Mouse (Mus musculus) limb, embryonic 13.5 days (tissue): Measurements from ENCODE around the gene Fam124a. TPM values are rescaled to one million over a fixed set of nuclear protein-coding genes. Genes with fewer than 3 reads are reported as not detected.
"Not testable (repeated sequence)": the region's sequence is repeated elsewhere in the genome, so short reads cannot be mapped to it uniquely, and the experiment has no call there.

Source experiments
- ATAC-seq: fragments of 200-750 bp; cut with Nextera tagmentation; 2 replicates; pipeline ENCODE4 v1.8.0; 2017; ENCODE audit warnings: low read depth, moderate number of reproducible peaks, moderate TSS enrichment; ENCODE audit not compliant: low FRiP score
- H3K27ac ChIP-seq: fragments of 300-500 bp; sonication (generic); 2 replicates; pipeline ENCODE4 v1.5.1; 2015; ENCODE audit warnings: inconsistent platforms, mild to moderate bottlenecking, moderate library complexity
- H3K27me3 ChIP-seq: fragments of 300-500 bp; sonication (generic); 2 replicates; pipeline ENCODE4 v1.6.1; 2015; ENCODE audit warnings: mild to moderate bottlenecking, inconsistent platforms
- H3K36me3 ChIP-seq: fragments of 300-500 bp; sonication (generic); 2 replicates; pipeline ENCODE4 v1.6.1; 2015; ENCODE audit warnings: inconsistent platforms, mild to moderate bottlenecking, moderate library complexity
- H3K4me1 ChIP-seq: fragments of 300-500 bp; sonication (generic); 2 replicates; pipeline ENCODE4 v1.6.1; 2015; ENCODE audit warnings: inconsistent platforms
- H3K4me2 ChIP-seq: fragments of 300-500 bp; sonication (generic); replicated peaks from 2 replicates; pipeline ENCODE4 v1.6.1; 2015; ENCODE audit warnings: inconsistent platforms, mild to moderate bottlenecking, moderate library complexity
- H3K4me3 ChIP-seq: fragments of 300-500 bp; sonication (generic); 2 replicates; pipeline ENCODE4 v1.5.1; 2015; ENCODE audit warnings: moderate library complexity, mild to moderate bottlenecking, inconsistent platforms
- H3K9ac ChIP-seq: fragments of 300-500 bp; sonication (generic); 2 replicates; pipeline ENCODE4 v1.6.1; 2015; ENCODE audit warnings: mild to moderate bottlenecking, inconsistent platforms
- H3K9me3 ChIP-seq: fragments of 300-500 bp; sonication (generic); 2 replicates; pipeline ENCODE4 v1.6.1; 2016; ENCODE audit warnings: inconsistent platforms
- WGBS: fragments of 180-500 bp; shearing (Covaris S2); methylation state at CpG from one replicate; pipeline ENCODE4 v1.1.7; 2015; 5-methylcytosine and 5-hydroxymethylcytosine counted together
- polyA plus RNA-seq: library from polyadenylated mRNA; unstranded; fragments of >200 nt; fragmentation: Nextera tagmentation; extraction: Ambion mirVana; gene quantifications from 2 replicates; pipeline ENCODE4 v1.2.1, GENCODE M21; 2015

Gene Fam124a
- polyA plus RNA-seq, 1 experiment from 2014 or later: 2.1 TPM

DNA sequence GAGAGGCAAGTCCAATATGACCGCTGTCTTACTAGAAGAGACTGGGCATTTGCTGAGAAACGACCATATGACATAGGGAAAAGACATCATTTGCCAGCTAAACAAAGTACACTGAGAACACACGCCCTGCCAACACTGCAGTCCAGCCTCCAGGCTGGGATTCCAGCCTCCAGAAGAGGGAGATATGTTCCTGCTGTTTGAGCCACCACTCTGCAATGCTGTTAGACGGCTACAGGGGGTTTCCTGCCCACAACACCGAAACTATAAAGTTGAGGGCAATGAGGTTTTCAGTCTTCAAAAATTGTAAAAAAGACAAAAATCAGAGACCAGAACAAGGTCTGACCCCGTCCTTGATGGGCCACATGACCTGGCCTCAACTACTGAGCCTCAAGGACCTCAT, 83.6 kb downstream of the Fam124a start:
- Histone ChIP-seq H3K4me2 (no peak overlapping the region), H3K36me3 (no peaks in the 10 kb centered on the region), H3K9me3 (no peaks in the 10 kb centered on the region), H3K4me3 (no peak overlapping the region), H3K4me1 (peaks cover 10% of the 10 kb centered on the region), H3K27me3 (no peaks in the 10 kb centered on the region), H3K9ac (no peak overlapping the region), H3K27ac (no peak overlapping the region)
- no peak for ATAC-seq
- WGBS: 61% methylated on average over 6 of the region's 6 CpGs

DNA sequence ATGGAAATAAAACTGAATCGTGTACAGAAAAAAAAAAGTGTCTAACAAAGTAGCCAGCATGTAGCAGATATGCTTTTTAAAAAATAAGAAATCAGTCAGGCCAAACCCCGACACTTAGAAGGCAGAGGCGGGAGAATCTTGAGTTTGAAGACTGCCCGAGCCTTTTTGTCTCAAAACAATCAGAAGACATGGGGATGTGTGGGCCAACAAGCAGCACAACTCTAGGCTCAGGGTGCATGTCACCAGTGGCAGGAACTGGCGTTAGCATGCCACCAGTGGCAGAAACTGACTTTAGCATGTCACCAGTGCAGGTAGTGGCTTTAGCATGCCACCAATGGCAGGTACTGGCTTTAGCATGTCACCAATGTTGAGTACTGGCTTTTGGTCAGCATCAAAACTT, 84.0 kb downstream of the Fam124a start:
- H3K27ac ChIP-seq: no peak overlapping the region
- no peaks in the 10 kb centered on the region for H3K27me3 ChIP-seq
- no peaks in the 10 kb centered on the region for H3K36me3 ChIP-seq
- H3K4me2 ChIP-seq: no peak overlapping the region
- no peak overlapping the region for H3K4me3 ChIP-seq
- H3K9me3 ChIP-seq: no peaks in the 10 kb centered on the region
- H3K9ac ChIP-seq: no peak overlapping the region
- no peak for ATAC-seq
- 87% methylated on average over 5 of the region's 5 CpGs for WGBS
- peaks cover 10% of the 10 kb centered on the region for H3K4me1 ChIP-seq

- no peak overlapping the region for H3K9ac ChIP-seq
- H3K9me3 ChIP-seq: no peaks in the 10 kb centered on the region
- no peak for ATAC-seq
- WGBS: 66% methylated on average over 4 of the region's 4 CpGs
- H3K4me1 ChIP-seq: peaks cover 10% of the 10 kb centered on the region
- H3K4me3 ChIP-seq: no peak overlapping the region
- H3K36me3 ChIP-seq: no peaks in the 10 kb centered on the region
- H3K27ac ChIP-seq: no peak overlapping the region
- no peaks in the 10 kb centered on the region for H3K27me3 ChIP-seq
- H3K4me2 ChIP-seq: no peak overlapping the region
Observed at GRCm38 (mm10) chr14:62640396-62640795, 84.9 kb downstream of the Fam124a start.

DNA sequence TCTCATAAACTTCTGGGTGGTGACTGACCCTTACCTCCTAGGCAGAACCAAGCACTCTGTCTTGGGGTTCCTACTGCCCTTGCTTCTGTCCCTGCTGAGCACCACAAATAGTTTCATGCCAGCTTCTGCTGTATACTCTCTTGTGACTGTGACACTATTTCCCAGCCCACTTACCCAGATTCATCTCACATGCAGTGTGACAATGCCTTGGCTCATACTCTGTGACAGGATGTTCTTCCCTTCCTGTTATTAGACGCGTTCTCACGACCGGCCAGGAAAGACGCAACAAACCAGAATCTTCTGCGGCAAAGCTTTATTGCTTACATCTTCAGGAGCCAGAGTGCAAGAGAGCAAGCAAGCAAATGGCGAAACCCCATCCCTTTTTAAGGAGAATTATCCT, 86.8 kb downstream of the Fam124a start:
- not testable (repeated sequence) for H3K9ac ChIP-seq, H3K4me2 ChIP-seq, H3K9me3 ChIP-seq, H3K27me3 ChIP-seq, H3K27ac ChIP-seq, H3K36me3 ChIP-seq, ATAC-seq, H3K4me1 ChIP-seq, H3K4me3 ChIP-seq
- whole genome bisulfite sequencing: 97% methylated on average over 6 of the region's 7 CpGs

DNA sequence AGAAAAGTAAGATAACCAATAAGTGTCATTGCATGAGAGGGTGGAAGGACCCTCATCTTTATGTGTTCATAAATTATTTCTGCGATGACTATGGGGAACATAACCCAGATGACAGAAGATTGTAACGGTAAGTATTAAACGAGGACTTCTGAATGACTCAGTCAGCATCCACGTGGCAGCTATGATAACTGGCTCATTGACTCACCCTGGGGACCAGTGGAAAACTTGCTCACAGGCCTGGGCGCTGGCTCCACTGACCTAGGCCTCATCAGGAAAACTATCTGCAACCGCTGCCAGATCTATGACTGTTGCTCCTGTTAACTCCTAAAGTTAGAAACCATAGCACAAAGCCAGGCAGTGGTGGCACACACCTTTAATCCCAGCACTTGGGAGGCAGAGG, 92.9 kb downstream of the Fam124a start:
- Histone ChIP-seq H3K27me3 (no peaks in the 10 kb centered on the region), H3K36me3 (no peaks in the 10 kb centered on the region), H3K9me3 (no peaks in the 10 kb centered on the region), H3K4me1 (no peaks in the 10 kb centered on the region), H3K4me3 (no peak overlapping the region), H3K4me2 (no peak overlapping the region), H3K9ac (no peak overlapping the region), H3K27ac (no peak overlapping the region)
- ATAC-seq: no peak
- WGBS: 89% methylated on average over 6 of the region's 6 CpGs

- H3K4me1 ChIP-seq: no peaks in the 10 kb centered on the region
- no peak overlapping the region for H3K9ac ChIP-seq
- no peaks in the 10 kb centered on the region for H3K9me3 ChIP-seq
- H3K36me3 ChIP-seq: no peaks in the 10 kb centered on the region
- no peaks in the 10 kb centered on the region for H3K27me3 ChIP-seq
- no peak overlapping the region for H3K4me2 ChIP-seq
- no peak overlapping the region for H3K27ac ChIP-seq
- no peak overlapping the region for H3K4me3 ChIP-seq
- WGBS: 63% methylated on average over 3 of the region's 3 CpGs
- ATAC-seq: no peak
Observed at GRCm38 (mm10) chr14:62650376-62650775, 94.8 kb downstream of the Fam124a start.

- WGBS: 90% methylated on average over 3 of the region's 3 CpGs
- no peaks in the 10 kb centered on the region for H3K4me1 ChIP-seq
- no peak overlapping the region for H3K4me3 ChIP-seq
- H3K27me3 ChIP-seq: no peaks in the 10 kb centered on the region
- H3K4me2 ChIP-seq: no peak overlapping the region
- no peaks in the 10 kb centered on the region for H3K9me3 ChIP-seq
- H3K9ac ChIP-seq: no peak overlapping the region
- no peak for ATAC-seq
- H3K36me3 ChIP-seq: no peaks in the 10 kb centered on the region
- no peak overlapping the region for H3K27ac ChIP-seq
Observed at GRCm38 (mm10) chr14:62651771-62652170, 96.2 kb downstream of the Fam124a start.

DNA sequence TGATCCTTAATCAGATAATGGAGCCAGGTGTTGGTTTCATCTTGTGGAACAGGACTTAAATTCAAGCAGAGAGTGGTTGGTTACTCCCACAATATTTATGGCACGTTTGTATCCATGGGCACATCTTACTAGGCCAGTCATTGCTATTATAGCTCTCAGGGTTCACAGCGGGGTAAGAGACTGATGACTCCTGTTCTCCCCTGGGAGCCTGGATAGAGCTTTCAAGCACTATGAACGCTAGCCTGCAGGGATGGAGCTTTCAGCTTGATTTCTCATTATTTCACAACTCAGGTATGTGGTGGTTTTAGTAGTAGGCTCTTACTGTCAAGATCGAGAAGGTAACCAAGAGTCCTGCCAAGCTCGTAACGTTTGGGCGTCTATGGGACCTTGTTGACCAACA, 100.5 kb downstream of the Fam124a start:
- H3K36me3 ChIP-seq: no peaks in the 10 kb centered on the region
- no peak overlapping the region for H3K27ac ChIP-seq
- no peaks in the 10 kb centered on the region for H3K27me3 ChIP-seq
- H3K9me3 ChIP-seq: no peaks in the 10 kb centered on the region
- 80% methylated on average over 7 of the region's 7 CpGs for WGBS
- no peak overlapping the region for H3K9ac ChIP-seq
- H3K4me3 ChIP-seq: no peak overlapping the region
- ATAC-seq: no peak
- H3K4me1 ChIP-seq: no peaks in the 10 kb centered on the region
- H3K4me2 ChIP-seq: no peak overlapping the region

- H3K27me3 ChIP-seq: no peaks in the 10 kb centered on the region
- WGBS: 85% methylated on average over 3 of the region's 3 CpGs
- H3K4me1 ChIP-seq: no peaks in the 10 kb centered on the region
- no peak overlapping the region for H3K27ac ChIP-seq
- no peak overlapping the region for H3K9ac ChIP-seq
- H3K4me3 ChIP-seq: no peak overlapping the region
- no peak overlapping the region for H3K4me2 ChIP-seq
- no peaks in the 10 kb centered on the region for H3K36me3 ChIP-seq
- H3K9me3 ChIP-seq: no peaks in the 10 kb centered on the region
- ATAC-seq: no peak
Observed at GRCm38 (mm10) chr14:62657469-62657868, 101.9 kb downstream of the Fam124a start.

Other genes with a start within 250 kb of the Fam124a start
- 0.40 and 0.71 TPM in 2 replicates for gene Gucy1b2, start 99.4 kb upstream of the Fam124a start, polyA plus RNA-seq
- 0.20 TPM in 1 of 2 replicates, not detected in the other for gene Gm4131, start 11.2 kb downstream of the Fam124a start, polyA plus RNA-seq
- not detected in 2 replicates for gene Serpine3, start 107.9 kb downstream of the Fam124a start, polyA plus RNA-seq
- gene Ints6, start 205.4 kb downstream of the Fam124a start, polyA plus RNA-seq: 23.3 and 23.7 TPM in 2 replicates